Mouse (Mus musculus) brain, embryonic 14.5 days (tissue): ENCODE results near the gene Hdgfl2. TPM values are rescaled to one million over a fixed set of nuclear protein-coding genes. Genes with fewer than 3 reads are reported as not detected.

Experiments
- DNase-seq: peaks from one replicate; pipeline ENCODE4 v3.0.0-alpha.2; 2011; ENCODE audit warnings: low read depth
- CTCF ChIP-seq: fragments of 200-500 bp; IDR thresholded peaks from 2 replicates; pipeline ENCODE4 v1.5.1; 2012; ENCODE audit warnings: inconsistent platforms, mild to moderate bottlenecking, moderate library complexity, borderline replicate concordance; ENCODE audit not compliant: insufficient read depth, insufficient read length; ENCODE audit errors: extremely low read depth
- POLR2A ChIP-seq: fragments of 200-500 bp; IDR thresholded peaks from 2 replicates; pipeline ENCODE4 v1.6.1; 2012; ENCODE audit warnings: mild to moderate bottlenecking, inconsistent platforms, borderline replicate concordance; ENCODE audit not compliant: poor library complexity, insufficient read depth, insufficient read length, severe bottlenecking; ENCODE audit errors: extremely low read depth
- polyA plus RNA-seq: library from polyadenylated mRNA; depleted of rRNA; stranded (reverse); fragments of >200 nt; gene quantifications from 2 replicates; pipeline ENCODE4 v1.2.3, GENCODE M21; 2012

The Hdgfl2 gene
- polyA plus RNA-seq, 1 experiment, result 129 TPM

DNA sequence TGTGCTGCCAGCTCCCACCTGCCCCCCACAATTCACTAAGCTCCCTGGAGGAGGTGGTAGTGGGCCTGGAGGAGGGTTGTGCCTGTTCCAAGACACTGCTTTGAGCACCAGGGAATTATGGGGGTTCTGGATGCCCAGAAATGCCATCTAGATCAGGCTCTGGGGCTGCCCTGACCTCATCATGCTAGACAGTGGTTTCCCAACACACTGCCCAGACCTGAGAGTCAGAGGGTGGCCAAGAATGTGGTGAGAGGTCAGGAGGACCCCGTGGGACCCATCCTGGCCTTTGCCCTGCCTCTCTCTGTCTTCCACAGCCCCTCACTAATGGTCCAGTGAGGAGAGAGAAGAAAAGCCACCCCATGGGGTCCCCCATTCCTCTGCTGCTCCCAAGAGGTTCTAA lies 31.6 kb downstream of the Hdgfl2 start:
- TF ChIP-seq CTCF, result no peak
- TF ChIP-seq POLR2A, result no peak
- DNase-seq, result no peak

GRCm38 (mm10) chr17:56111864-56112263 lies 32.4 kb downstream of the Hdgfl2 start:
- DNase-seq, result peak; percentile 81
- TF ChIP-seq CTCF (peak; percentile 89), POLR2A (no peak)

GRCm38 (mm10) chr17:56112743-56113142 lies 33.3 kb downstream of the Hdgfl2 start:
- no peak for DNase-seq
- TF ChIP-seq CTCF, result no peak
- TF ChIP-seq POLR2A, result no peak

DNA sequence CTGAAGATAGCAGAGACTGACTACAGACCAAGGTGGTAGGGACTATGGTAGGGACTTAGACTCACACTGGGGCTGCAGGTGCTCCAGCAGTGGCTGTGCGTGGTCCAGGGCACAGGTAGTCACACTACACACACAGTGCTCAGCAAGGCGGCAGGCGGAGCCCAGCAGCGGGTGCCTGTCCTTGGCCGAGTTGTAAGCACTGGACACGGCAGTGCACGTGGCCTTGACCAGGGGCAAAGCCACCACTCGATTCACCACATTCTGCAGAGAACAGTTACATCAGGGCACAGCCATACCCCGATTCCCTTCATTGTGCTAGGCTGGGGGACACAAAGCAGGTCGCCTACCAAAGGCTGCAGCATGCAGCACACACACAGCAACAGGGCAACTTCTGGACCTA lies 36.8 kb downstream of the Hdgfl2 start:
- no peak for TF ChIP-seq POLR2A
- TF ChIP-seq CTCF, result no peak
- no peak for DNase-seq

DNA sequence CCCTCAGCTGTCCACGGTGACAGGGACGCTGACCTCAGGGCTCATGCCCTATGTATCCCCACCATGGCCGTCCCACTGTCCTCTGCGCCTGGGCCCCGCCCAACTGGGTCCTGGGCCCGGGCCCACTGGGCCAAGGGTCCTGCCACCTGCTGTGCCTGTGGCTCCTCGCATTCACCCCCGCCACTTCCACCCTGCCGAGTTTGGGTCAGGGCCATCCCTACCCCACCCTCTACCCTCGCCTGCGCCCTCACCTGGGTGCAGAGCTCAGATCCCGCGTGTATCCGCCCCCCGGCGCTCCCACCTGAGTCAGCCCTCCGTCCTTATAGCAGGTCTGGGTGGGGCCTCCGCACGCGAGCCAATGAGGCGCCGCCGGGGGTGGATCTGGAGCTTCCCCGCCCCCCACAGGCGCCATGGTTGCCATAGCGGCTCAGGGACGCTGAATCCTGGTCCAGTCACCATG lies 37.8 kb downstream of the Hdgfl2 start, which contains the start of gene Plin5:
Gene Plin5, minus strand, starts transcription at position 346 of the 460 bp plus-strand sequence.
- peak; percentile 39 for DNase-seq
- TF ChIP-seq POLR2A (no peak), CTCF (no peak)

GRCm38 (mm10) chr17:56119431-56119830 lies 40.0 kb downstream of the Hdgfl2 start:
- TF ChIP-seq POLR2A (no peak), CTCF (no peak)
- DNase-seq, result no peak

DNA sequence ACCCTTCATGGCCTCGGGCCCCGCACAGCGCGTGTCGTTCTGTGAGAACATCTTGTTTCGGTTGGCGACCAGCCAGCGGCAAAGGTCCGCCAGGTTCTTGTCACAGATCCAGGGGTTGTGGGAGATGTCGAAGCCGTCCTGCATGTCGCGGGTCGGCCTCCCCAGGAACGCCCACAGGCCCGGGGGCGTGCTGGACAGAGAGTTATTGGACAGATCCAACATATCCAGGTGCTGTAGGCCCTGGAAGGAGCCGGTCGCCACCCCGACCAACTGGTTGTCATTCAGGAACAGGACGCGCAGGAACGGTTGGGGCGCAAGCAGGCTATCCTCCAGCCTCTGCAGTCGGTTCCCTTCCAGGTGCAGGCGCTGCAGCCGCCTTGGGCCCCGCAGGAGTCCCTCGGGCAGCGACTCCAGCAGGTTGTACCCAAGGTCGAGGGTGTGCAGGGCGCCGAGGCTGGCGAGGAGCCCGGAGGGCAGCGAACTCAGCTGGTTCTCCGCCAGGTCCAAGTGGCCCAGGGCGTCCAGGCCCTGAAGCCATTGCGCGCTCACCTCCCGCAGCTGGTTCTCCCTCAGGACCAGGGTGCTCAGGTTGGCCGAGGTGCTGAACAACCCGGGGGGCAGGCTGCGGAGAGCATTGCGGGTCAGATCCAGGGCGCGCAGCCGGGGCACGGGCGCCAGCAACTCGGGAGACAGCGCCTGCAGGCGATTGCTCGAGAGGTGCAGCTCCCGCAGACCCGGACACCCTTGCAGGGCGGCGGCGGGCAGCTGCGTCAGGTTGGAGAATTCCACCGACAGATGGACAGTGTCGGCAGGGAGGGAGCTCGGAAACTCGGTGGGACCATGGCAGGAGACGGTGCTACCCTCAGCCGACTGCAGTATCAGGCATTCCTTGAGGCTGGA lies 40.8 kb downstream of the Hdgfl2 start:
- TF ChIP-seq CTCF (no peak), POLR2A (no peak)
- DNase-seq, result no peak

DNA sequence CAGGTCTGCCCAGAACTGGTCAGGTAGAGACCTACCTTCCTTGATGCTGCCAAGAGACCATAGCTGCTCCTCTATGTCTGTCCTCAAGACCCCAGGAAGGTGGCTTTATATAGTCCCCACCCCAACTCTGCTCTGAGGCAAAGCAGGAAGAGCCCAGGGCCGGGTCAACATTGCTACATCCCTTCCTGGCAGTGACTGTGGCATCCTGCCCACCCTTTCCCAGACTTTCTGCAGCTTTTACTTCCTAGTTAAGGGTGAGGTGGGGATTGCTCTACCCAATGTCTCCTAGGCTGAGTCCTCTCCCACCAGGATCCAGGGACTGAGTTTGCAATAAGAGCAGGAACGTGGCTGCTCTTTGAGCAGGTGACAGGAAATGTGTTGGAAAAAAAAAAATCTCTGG lies 42.4 kb downstream of the Hdgfl2 start, which contains the start of gene Lrg1:
Gene Lrg1, minus strand, starts transcription at position 176 of the 400 bp plus-strand sequence.
- TF ChIP-seq POLR2A (no peak), CTCF (no peak)
- DNase-seq, result no peak

GRCm38 (mm10) chr17:56123161-56123560 lies 43.7 kb downstream of the Hdgfl2 start:
- DNase-seq, result no peak

GRCm38 (mm10) chr17:56123681-56124340 lies 44.4 kb downstream of the Hdgfl2 start:
- no peak for DNase-seq
- no peak for TF ChIP-seq POLR2A
- TF ChIP-seq CTCF, result no peak

More at GRCm38 (mm10) chr17:56123161-56123560, 43.7 kb downstream of the Hdgfl2 start:
- TF ChIP-seq CTCF, result no peak
- no peak for TF ChIP-seq POLR2A

DNA sequence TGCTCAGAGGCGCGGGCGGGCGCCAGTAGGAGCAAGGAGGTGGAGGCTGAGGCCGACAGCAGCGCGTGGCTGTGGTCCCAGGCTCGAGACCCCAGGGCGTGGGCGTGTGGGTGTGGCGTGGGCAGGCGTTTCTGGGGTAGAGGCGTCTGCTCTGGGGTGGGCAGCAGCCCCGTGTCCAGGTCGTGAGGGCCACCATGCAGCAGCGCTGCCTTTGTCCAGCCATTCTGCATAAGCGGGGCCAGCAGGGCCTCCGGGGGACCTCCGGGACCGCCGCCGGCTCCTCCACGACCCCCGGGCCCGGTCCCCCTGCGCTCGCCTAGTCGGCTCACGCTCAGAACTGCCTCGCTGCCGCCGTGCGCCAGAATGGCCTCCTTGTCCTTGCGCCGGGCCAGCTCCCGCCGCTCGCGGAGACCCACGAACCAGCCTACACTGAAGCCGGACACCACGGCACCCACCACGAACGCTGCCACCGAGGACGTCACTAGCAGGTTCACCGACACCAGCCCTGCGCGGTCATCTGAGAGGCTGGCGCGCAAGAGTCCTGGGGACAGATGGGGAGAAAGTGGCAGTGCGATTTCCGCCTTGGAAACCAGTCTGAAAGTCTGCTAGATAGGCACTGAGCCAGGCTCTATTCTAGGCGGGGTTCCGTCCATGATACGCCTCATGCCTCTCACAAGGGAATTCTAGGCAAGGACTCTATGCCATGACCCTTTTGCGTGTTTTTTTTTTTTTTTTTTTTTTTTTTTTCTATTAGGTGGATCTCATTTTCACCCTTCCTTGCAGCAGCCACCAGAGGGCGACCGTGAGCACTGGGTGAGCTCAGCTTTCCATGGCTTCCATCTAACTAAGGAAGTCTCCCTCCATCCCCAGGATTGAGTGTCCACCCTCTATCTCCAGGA lies 45.2 kb downstream of the Hdgfl2 start:
- TF ChIP-seq POLR2A (no peak), CTCF (peak; percentile 75)
- DNase-seq, result peak; percentile 51

- DNase-seq, result no peak
- TF ChIP-seq POLR2A, result no peak
- no peak for TF ChIP-seq CTCF
Observed at GRCm38 (mm10) chr17:56125276-56125630, 45.8 kb downstream of the Hdgfl2 start.

GRCm38 (mm10) chr17:56126175-56126574 lies 46.7 kb downstream of the Hdgfl2 start:
- no peak for DNase-seq
- TF ChIP-seq POLR2A, result no peak
- no peak for TF ChIP-seq CTCF

DNA sequence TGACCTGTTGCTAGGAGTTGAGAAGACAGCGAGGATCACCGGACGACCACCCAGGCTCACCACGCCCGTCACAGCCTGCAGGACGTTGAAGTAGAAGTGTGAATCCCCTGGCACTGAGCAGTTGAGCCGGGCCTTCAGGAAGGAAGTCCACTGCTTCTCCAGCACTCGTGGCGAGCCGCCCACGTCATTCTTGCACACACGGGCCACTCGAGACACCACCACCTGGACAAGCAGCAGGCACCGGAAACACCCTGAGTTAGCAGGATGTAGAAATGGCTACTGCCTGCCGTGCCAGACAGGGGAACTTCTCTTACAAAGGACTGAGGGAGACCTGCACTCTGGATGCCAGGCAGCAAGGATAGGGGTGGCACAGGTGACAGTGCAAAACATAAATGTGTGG lies 48.8 kb downstream of the Hdgfl2 start:
- DNase-seq, result no peak
- TF ChIP-seq CTCF, result no peak
- TF ChIP-seq POLR2A, result no peak
